Mouse (Mus musculus): Measurements from ENCODE around the gene Ccdc66. TPM values are rescaled to one million over a fixed set of nuclear protein-coding genes. Genes with fewer than 3 reads are reported as not detected.

Ccdc66 gene
- polyA plus RNA-seq, 1 experiment from 2014 or later, result 15.8 TPM

DNA sequence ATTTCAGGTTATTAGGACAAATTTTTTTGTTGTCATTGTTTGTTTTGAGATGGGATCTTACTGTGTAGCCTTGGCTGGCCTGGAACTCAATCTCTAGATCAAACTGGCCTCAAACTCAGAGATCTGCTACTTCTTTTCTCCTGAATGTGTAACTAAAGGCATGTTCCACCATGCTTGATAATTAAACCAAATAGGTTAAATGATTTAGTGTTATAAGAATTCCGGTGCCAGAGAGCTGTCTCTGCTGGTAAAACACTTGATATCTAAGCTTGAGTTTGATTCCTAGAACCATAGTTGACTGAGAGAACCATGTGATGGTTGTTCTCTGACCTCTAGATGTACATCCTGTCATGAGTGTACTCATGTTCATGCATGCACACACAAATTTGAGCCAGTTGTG lies 72.1 kb downstream of the Ccdc66 start:
- Histone ChIP-seq H3K27ac (replicated peaks) (no peak overlapping the region), H3K36me3 (replicated peaks) (peaks cover 71% of the 10 kb centered on the region), H3K27me3 (replicated peaks; ENCODE audit: low read depth, poor library complexity, severe bottlenecking) (no peaks in the 10 kb centered on the region), H3K4me3 (no peak overlapping the region), H3K9me3 (no peaks in the 10 kb centered on the region), H3K4me1 (no peaks in the 10 kb centered on the region)
- no peak for DNase-seq (ENCODE audit: low spot score)
- 95% methylated on average over 1 of the region's 1 CpGs for WGBS

DNA sequence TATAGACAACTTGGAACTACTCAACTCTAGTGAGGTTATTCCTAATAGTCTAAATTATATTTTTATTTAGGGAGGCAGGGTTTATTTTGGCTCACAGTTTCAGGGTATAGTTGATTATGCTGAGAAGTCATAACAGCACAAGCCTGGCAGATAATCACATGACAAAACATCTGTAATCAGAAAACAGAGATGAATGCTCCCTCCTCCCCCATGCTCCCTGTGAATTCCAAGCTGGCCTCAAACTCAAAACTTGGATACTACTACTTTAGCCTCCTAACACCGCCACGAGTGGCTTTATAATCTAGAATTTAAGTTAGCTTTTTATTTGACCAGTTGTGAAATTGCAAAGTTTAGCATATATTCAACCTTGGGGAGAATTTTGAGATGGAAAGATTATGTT lies 76.2 kb downstream of the Ccdc66 start:
- no peak for DNase-seq (ENCODE audit: low spot score)
- WGBS, result 99% methylated on average over 2 of the region's 2 CpGs
- H3K36me3 ChIP-seq (replicated peaks), result peaks cover 63% of the 10 kb centered on the region

More for the DNA sequence above, 76.2 kb downstream of the Ccdc66 start:
- Histone ChIP-seq H3K27ac (replicated peaks) (no peak overlapping the region), H3K27me3 (replicated peaks; ENCODE audit: low read depth, poor library complexity, severe bottlenecking) (peaks cover 10% of the 10 kb centered on the region), H3K4me3 (no peak overlapping the region), H3K9me3 (peaks cover 12% of the 10 kb centered on the region), H3K4me1 (peaks cover 10% of the 10 kb centered on the region)

Other genes starting within 250 kb of the Ccdc66 start
- 13.3 and 14.4 TPM in 2 replicates for gene Fam208a, start 79.6 kb downstream of the Ccdc66 start, polyA plus RNA-seq (2016; fragmentation: Nextera tagmentation; extraction: Ambion mirVana)
- 6.2 and 7.2 TPM in 2 replicates for gene Erc2, start 114.0 kb upstream of the Ccdc66 start, polyA plus RNA-seq (2016; fragmentation: Nextera tagmentation; extraction: Ambion mirVana)

All from embryonic facial prominence, embryonic 10.5 days (tissue).